Mouse (Mus musculus): ENCODE measurements around the gene Dcdc2b.
A peak's percentile ranks its signal among the peaks of the same experiment; 100 is the strongest.

Gene Dcdc2b

GRCm38 (mm10) chr4:129578466-129578865, 35.6 kb downstream of the Dcdc2b start, which contains the start of gene Fam167b:
Gene Fam167b (minus strand): TSS chr4:129578549.
- DNase-seq (ENCODE audit: low spot score): no peak

GRCm38 (mm10) chr4:129577688-129578087, 36.4 kb downstream of the Dcdc2b start:
- DNase-seq (ENCODE audit: low spot score): no peak

- peak; percentile 72 for DNase-seq (ENCODE audit: low spot score)
Measured at GRCm38 (mm10) chr4:129576863-129577491, 37.1 kb downstream of the Dcdc2b start.

- DNase-seq (ENCODE audit: low spot score): no peak
Measured at GRCm38 (mm10) chr4:129575171-129575844, 38.7 kb downstream of the Dcdc2b start.

- DNase-seq (ENCODE audit: low spot score): no peak
Measured at GRCm38 (mm10) chr4:129573430-129573829, 40.6 kb downstream of the Dcdc2b start, which contains the start of gene Lck. Gene Lck (minus strand): TSS chr4:129573641.

GRCm38 (mm10) chr4:129573093-129573370, 41.0 kb downstream of the Dcdc2b start:
- DNase-seq (ENCODE audit: low spot score): no peak

- DNase-seq (ENCODE audit: low spot score): no peak
Measured at GRCm38 (mm10) chr4:129572236-129573092, 41.6 kb downstream of the Dcdc2b start.

- no peak for DNase-seq (ENCODE audit: low spot score)
Measured at GRCm38 (mm10) chr4:129571551-129572084, 42.4 kb downstream of the Dcdc2b start.

- no peak for DNase-seq (ENCODE audit: low spot score)
Measured at GRCm38 (mm10) chr4:129570028-129570427, 44.0 kb downstream of the Dcdc2b start.

- DNase-seq (ENCODE audit: low spot score): no peak
Measured at GRCm38 (mm10) chr4:129568366-129568765, 45.7 kb downstream of the Dcdc2b start.

- DNase-seq (ENCODE audit: low spot score): no peak
Measured at GRCm38 (mm10) chr4:129565139-129565538, 48.9 kb downstream of the Dcdc2b start.

- no peak for DNase-seq (ENCODE audit: low spot score)
Measured at GRCm38 (mm10) chr4:129563718-129564117, 50.3 kb downstream of the Dcdc2b start.

- no peak for DNase-seq (ENCODE audit: low spot score)
Measured at GRCm38 (mm10) chr4:129561184-129561583, 52.9 kb downstream of the Dcdc2b start.

All from ovary, postnatal 36 days (tissue).